Mouse (Mus musculus) Patski (cell line): Measurements from ENCODE around the gene Pcsk4. TPM values are rescaled to one million over a fixed set of nuclear protein-coding genes. Genes with fewer than 3 reads are reported as not detected.

Source experiments
- ATAC-seq: fragments of 100-300 bp; one replicate; pipeline ENCODE4 v1.8.0; 2021
- CTCF ChIA-PET: fragments of 350-600 bp; sonication (Branson Sonifier 250); formaldehyde crosslinking; loops from one replicate; lab custom pipeline; 2022; ENCODE audit warnings: inconsistent platforms; lab: Charles Lee
- POLR2A ChIA-PET: fragments of 350-600 bp; sonication (Branson Sonifier 250); formaldehyde crosslinking; loops from one replicate; lab custom pipeline; 2022; ENCODE audit warnings: antibody characterized with exemption, inconsistent platforms; lab: Charles Lee
- DNase-seq: peaks from one replicate; pipeline ENCODE4 v3.0.0-alpha.2; 2011; ENCODE audit warnings: low read depth, low spot score
- H3K27me3 ChIP-seq: fragments of 371-371 bp; one replicate; pipeline ENCODE4 v1.5.1; 2021
- CTCF ChIP-seq: fragments of 100-300 bp; IDR thresholded peaks from one replicate; pipeline ENCODE4 v1.5.1; 2021
- in situ Hi-C: fragments of 300-500 bp; cut with MboI; formaldehyde crosslinking; loops from 3 replicates; pipeline ENCODE4 v1.11.1; 2018; ENCODE audit warnings: low pct_unique_long_range_greater_than_20kb, mixed read lengths
- polyA plus RNA-seq: library from polyadenylated mRNA; unstranded; gene quantifications from one replicate; pipeline ENCODE4 v1.2.3, GENCODE M21; 2021

Pcsk4 gene
- polyA plus RNA-seq, 1 experiment from 2014 or later: 6.2 TPM

GRCm38 (mm10) chr10:80341491-80342304 is 12.4 kb upstream of the Pcsk4 start:
- DNase-seq (no peak), ATAC-seq (no peak)
- ChIA-PET CTCF (interaction anchor here (1.3 to 2.1 kb wide), 3 partner anchors 9 to 45 kb away, joined by 3 to 13 read pairs (median 5); no protein-coding TSS in a partner anchor), POLR2A (no interaction called here)
- no peak for TF ChIP-seq CTCF
- in situ Hi-C loops: no loop called here
- no peaks in the 10 kb centered on the region for H3K27me3 ChIP-seq

GRCm38 (mm10) chr10:80341026-80341425 is 11.7 kb upstream of the Pcsk4 start:
- in situ Hi-C loops: no loop called here
- ATAC-seq: no peak
- H3K27me3 ChIP-seq: no peaks in the 10 kb centered on the region
- TF ChIP-seq CTCF: no peak
- no peak for DNase-seq
- ChIA-PET POLR2A (no interaction called here), CTCF (interaction anchor here (0.9 to 2.1 kb wide), 7 partner anchors 10 to 44 kb away, joined by 3 to 13 read pairs (median 4); partner anchors contain the start of gene Reep6)

GRCm38 (mm10) chr10:80339941-80340750 is 10.8 kb upstream of the Pcsk4 start:
- CTCF ChIA-PET: interaction anchor here (0.9 to 2.1 kb wide), 10 partner anchors 9 to 64 kb away, joined by 3 to 13 read pairs (median 4); partner anchors contain the start of gene Reep6
- POLR2A ChIA-PET: no interaction called here
- TF ChIP-seq CTCF: no peak
- no peaks in the 10 kb centered on the region for H3K27me3 ChIP-seq
- ATAC-seq (no peak), DNase-seq (peak; percentile 22)
- in situ Hi-C loops: no loop called here

- in situ Hi-C loops: no loop called here
- ATAC-seq (no peak), DNase-seq (no peak)
- ChIA-PET CTCF (no interaction called here), POLR2A (no interaction called here)
- no peak for TF ChIP-seq CTCF
- H3K27me3 ChIP-seq: no peaks in the 10 kb centered on the region
Observed at GRCm38 (mm10) chr10:80336263-80336662, 7.0 kb upstream of the Pcsk4 start.

GRCm38 (mm10) chr10:80332525-80332989 is 3.3 kb upstream of the Pcsk4 start:
- TF ChIP-seq CTCF: no peak
- in situ Hi-C loops: no loop called here
- no peak for ATAC-seq
- CTCF ChIA-PET: interaction anchor here (1.8 kb wide), 1 partner anchor 18 kb away, joined by 6 read pairs; no protein-coding TSS in a partner anchor
- no peak for DNase-seq
- POLR2A ChIA-PET: interaction anchor here (1.5 kb wide), 1 partner anchor 11 kb away, joined by 4 read pairs; no protein-coding TSS in a partner anchor
- no peaks in the 10 kb centered on the region for H3K27me3 ChIP-seq

- in situ Hi-C loops: no loop called here
- ATAC-seq (no peak), DNase-seq (no peak)
- TF ChIP-seq CTCF: no peak
- ChIA-PET POLR2A (interaction anchor here (1.5 kb wide), 1 partner anchor 12 kb away, joined by 4 read pairs; no protein-coding TSS in a partner anchor), CTCF (interaction anchor here (1.1 to 1.8 kb wide), 2 partner anchors 8 to 19 kb away, joined by 3 to 6 read pairs; no protein-coding TSS in a partner anchor)
- H3K27me3 ChIP-seq: no peaks in the 10 kb centered on the region
Observed at GRCm38 (mm10) chr10:80331636-80332524, 2.6 kb upstream of the Pcsk4 start.

GRCm38 (mm10) chr10:80330888-80331287 is 1.6 kb upstream of the Pcsk4 start:
- ChIA-PET POLR2A (no interaction called here), CTCF (interaction anchor here (1.1 kb wide), 1 partner anchor 9 kb away, joined by 3 read pairs; no protein-coding TSS in a partner anchor)
- DNase-seq (no peak), ATAC-seq (no peak)
- in situ Hi-C loops: no loop called here
- H3K27me3 ChIP-seq: no peaks in the 10 kb centered on the region
- TF ChIP-seq CTCF: no peak

- TF ChIP-seq CTCF: no peak
- ATAC-seq (no peak), DNase-seq (no peak)
- CTCF ChIA-PET: interaction anchor here (0.8 kb wide), 1 partner anchor 10 kb away, joined by 3 read pairs; no protein-coding TSS in a partner anchor
- no peaks in the 10 kb centered on the region for H3K27me3 ChIP-seq
- POLR2A ChIA-PET: no interaction called here
- in situ Hi-C loops: no loop called here
Observed at GRCm38 (mm10) chr10:80330084-80330483, 786 bp upstream of the Pcsk4 start.

GRCm38 (mm10) chr10:80325045-80325444 is 4.3 kb downstream of the Pcsk4 start:
- DNase-seq (no peak), ATAC-seq (no peak)
- in situ Hi-C loops: no loop called here
- no peak for TF ChIP-seq CTCF
- no peaks in the 10 kb centered on the region for H3K27me3 ChIP-seq
- POLR2A ChIA-PET: interaction anchor here (0.6 kb wide), 1 partner anchor 178 kb away, joined by 3 read pairs; no protein-coding TSS in a partner anchor
- CTCF ChIA-PET: interaction anchor here (2.1 kb wide), 1 partner anchor 16 kb away, joined by 5 read pairs; no protein-coding TSS in a partner anchor
